Mouse (Mus musculus) thymus, postnatal 0 days (tissue): ENCODE results near the gene Izumo1r. TPM values are rescaled to one million over a fixed set of nuclear protein-coding genes. Genes with fewer than 3 reads are reported as not detected.

ENCODE experiments used
- DNase-seq: peaks from one replicate; pipeline ENCODE4 v3.0.0-alpha.2; 2015; ENCODE audit warnings: low spot score
- polyA plus RNA-seq: library from polyadenylated mRNA; unstranded; fragments of >200 nt; fragmentation: Nextera tagmentation; extraction: Ambion mirVana; gene quantifications from 2 replicates; pipeline ENCODE4 v1.2.1, GENCODE M21; 2015

Gene Izumo1r
- polyA plus RNA-seq, 1 experiment from 2014 or later, result 14.7 TPM

DNA sequence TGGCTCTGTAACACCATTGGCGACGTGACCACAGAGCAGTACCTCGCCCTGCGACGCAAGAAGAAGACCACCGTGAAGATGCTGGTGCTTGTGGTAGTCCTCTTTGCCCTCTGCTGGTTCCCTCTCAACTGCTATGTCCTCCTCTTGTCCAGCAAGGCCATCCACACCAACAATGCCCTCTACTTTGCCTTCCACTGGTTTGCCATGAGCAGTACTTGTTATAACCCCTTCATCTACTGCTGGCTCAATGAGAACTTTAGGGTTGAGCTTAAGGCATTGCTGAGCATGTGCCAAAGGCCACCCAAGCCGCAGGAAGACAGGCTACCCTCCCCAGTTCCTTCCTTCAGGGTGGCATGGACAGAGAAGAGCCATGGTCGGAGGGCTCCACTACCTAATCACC is 35.4 kb downstream of the Izumo1r start:
- DNase-seq, result no peak

DNA sequence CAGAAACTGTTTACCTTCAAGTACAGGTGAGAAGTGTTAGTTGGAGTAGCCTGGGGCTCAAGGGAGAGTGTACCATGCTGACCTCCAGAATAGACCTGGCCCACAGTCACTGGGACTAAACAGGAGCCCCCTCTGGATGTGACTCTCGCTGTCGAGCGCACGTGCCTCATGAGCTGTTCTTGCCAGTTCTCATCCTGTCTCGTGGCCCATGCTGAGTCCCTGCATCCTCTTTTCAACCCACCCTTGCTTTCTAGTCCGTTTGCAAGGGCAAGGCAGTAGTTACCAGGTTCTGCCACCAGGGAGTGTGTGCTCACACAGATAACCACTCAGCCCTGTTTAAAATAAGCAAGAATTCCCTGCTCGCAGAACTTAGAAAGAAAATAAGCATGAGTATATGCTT is 36.8 kb downstream of the Izumo1r start:
- peak; percentile 89 for DNase-seq

DNA sequence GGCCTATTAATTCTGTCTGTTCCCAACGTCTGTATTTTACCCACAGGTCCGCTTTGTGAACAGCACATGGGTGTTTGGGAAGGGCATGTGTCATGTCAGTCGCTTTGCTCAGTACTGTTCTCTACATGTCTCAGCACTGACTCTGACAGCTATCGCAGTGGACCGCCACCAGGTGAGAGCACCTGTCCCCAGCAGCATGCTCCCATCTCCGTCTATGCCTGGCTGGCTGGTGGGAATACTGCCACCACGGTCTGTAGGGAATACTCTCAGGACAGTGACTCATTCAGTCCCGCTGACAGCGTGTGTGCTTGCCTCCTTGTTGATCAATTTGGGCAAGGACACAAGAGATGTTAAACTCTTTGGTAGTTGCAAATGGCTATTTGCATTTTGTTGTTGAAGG is 39.0 kb downstream of the Izumo1r start:
- no peak for DNase-seq

DNA sequence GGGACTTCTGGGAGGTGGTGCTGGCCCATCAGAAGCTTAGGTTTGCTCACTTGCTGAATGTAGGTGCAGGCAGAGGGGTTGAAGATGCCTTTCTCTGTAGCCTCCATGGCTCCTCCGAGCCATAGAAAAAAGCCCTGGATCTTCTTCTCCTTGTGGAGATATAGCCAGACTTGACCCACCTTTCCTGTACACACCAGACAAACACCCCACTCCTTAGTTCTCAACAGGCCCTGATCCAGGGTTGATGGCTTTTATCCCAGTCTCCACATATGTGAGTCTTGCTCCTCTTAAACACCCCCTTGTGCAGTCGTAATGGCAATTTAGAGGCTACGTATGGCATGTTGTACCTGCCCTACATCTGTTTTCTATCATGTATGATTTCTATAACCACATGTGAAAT is 40.6 kb downstream of the Izumo1r start:
- DNase-seq, result no peak

DNA sequence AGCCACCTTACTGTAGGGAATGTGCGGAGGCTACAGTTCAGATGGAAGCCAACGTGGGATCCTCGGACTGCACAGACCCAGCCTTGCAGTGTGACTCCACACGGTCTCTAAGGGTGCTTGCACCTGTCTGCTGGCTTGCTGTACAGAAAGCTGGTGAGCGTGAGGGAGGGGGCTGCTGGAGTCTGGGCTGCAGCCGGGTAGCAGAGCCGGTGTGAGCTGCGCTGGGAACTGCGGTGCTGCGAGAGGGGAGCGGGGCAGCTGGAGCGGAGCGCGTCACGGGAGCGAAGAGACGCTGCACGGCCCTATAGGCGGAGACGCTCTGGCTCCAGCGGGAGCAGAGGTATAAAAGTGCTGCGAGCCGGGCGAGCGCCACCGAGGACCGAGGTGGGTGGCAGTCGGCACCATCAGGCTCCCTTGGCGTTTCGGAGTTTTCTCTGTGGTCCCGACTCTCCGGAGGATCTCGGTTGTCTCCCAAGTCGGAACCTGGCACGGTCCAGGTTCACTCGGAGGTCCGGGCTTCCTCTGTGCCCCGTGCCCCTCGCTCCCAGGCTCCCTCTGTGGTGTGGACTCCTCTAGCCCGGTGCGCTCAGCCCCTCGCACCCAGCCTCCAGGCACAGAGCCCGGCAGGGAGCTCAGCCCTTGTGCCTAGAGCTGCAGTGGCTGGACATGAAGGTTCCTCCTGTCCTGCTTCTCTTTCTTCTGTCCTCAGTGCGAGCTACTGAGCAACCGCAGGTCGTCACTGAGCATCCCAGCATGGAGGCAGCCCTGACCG is 43.7 kb downstream of the Izumo1r start, which contains the start of gene Gpr83:
TSS of gene Gpr83 (plus strand) at position 343 of the 772 bp plus-strand sequence.
- peak; percentile 86 for DNase-seq

DNA sequence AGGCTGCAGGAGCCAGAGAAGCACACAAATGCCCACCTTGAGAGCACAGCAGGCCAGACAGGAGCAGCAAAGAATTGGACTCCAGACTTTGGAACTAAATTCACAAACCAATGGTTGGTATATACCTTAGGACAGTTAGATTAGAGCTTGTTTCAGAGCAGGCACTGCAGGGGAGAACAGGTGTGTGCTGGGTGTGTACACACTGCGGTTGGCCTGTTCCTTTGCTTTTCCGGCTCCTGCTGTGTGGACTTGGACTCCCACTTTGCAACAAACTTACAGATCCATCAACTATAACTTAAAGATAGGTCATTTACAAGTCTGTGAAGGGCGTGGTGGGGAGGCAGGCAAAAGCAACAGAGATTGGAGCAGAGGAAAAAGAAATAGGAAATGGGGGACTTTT is 45.0 kb downstream of the Izumo1r start:
- no peak for DNase-seq

DNA sequence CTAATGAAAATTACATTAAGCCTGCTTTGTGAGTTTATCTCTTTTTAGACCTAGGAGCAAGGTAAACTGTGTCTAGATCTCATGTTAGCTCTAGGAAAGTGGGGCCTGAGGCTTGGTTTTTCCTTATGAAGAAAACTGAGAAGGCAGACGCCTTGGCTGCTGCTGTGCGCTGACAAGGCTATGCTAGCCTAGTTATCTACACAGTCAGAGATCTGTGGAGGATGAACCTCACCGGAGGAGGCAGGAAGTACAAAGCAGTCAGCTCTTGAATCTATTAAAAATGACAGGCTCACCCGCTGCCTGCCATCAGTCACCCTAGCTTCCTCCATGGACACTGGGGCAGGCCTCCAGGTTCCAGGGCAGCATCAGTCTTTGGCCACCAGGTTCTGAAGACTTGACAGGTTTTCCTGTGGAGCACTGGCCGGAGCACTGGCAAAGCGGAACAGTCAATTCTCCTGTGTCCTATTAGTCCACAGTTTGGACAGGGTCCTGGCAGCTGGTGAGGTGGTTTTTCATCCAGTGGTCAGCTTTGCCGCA is 45.5 kb downstream of the Izumo1r start:
- peak; percentile 35 for DNase-seq

DNA sequence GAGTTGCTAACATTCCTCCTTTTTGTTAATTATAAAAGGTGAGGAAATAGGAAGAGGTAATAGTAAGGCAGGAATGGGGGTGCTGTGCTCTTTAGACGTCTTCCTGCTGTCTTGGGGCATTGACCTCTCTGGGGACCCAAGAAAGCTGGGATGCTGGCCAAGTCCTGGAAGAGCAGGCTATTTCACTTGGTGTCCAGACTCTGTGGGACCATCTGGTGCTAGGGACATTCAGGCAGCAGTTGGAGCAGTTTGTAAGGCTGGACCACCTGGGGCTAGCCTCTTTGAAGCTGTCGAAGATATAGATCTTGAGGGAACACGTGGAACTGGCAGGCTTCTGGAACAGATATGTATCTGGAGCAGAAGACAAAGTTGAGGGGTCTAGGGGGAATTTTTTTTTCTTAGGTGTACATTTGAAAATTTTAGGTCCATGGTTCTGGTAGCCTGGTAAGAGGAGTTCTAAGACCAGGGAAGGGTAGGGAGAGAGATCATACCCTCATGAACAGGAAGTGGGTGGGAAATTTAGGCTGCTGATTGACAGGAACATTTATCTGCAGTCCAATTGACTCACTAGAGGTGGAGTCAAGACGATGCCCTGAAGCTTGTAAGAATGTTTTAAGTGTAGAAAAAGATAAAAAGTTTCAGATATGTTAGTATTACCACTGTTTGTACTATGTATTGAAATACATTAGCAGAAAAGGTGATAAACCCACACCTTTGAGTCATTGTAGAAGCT is 46.7 kb downstream of the Izumo1r start:
- DNase-seq, result no peak

DNA sequence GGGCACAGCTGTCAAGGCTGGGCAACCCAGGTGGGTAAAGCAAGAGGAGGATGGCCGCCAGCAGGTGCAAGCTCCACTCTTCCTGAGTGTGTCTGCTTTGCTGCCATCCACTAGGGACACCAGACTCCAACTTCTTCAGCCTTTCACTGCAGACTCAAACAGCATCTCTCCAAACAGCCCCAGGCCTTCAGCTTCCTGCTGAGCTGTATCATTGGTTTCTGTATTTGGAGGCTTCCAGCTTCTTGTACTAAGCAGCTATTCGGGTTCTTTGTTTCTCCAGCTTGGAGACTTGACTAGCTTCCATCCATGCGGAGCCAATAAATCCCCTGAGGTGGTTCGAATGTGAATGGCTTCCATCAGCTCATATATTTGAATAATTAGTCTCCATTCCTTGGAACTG is 49.2 kb downstream of the Izumo1r start:
- DNase-seq, result peak; percentile 67

DNA sequence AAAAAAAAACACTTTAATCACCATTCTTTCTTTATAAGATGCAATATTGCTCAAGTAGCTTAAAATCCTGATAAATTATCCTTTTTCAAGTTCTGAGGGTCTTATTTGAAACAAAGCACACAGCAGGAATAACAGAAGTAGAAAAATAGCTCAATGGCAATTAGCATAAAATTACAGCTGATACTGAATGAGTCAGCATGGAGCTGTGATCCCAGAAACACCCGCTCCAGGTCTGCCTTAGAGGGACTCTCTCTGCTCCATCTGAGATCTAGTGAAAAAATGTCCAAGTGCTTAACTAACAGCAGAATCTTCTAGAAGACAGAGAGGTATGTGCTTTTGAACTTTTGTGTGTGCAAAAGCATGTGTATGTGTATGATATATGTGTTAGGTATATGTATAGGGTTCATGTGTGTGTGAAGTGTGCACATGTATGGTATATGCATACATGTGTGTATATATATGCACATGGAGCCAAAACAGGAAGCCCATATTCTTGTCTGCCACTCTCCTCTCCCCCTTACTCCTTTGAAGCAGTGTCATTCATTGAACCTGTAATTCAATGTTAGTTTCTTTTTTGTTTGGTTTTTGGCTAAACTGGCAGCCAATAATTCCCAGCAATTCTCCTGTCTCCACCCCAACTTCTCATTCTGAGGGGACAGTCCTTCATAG is 55.3 kb downstream of the Izumo1r start:
- no peak for DNase-seq

DNA sequence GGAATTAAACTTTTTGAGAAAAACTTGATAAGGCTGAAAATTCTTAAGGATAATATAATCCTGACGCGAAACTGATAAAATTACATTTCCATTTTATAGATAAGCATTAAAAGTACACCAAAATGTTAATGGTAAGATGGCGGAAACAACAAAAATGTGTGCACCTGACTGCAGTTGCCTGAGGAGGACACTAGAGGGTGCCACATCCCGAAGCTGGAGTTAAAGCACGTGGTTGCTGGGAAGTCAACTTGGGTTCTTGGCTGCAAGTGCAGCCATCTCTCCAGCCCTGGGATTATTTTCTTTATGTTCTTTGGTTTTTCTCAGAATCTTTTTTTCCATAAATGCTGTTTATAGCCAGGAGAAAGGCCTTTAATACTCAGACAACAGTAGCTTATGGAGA is 57.3 kb downstream of the Izumo1r start:
- DNase-seq, result peak; percentile 59

DNA sequence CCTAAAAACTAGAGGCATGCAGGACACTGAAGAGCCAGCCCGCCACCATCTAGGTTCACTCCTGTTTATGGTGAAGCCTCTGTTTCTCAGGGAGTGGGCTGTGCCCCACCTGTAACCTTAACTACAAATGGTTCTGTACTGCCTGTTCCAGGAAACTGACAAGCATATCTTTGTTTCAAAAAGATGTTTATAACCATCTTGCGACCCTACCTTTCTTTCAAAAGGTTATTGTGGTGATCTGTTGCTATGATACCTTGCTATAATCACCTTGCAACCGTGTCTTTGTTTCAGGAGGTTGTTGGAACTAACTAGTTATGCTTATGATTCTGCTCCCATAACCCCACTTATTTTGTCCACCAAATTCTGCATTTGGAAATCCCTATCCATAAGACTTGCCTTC is 59.8 kb downstream of the Izumo1r start:
- DNase-seq, result no peak

DNA sequence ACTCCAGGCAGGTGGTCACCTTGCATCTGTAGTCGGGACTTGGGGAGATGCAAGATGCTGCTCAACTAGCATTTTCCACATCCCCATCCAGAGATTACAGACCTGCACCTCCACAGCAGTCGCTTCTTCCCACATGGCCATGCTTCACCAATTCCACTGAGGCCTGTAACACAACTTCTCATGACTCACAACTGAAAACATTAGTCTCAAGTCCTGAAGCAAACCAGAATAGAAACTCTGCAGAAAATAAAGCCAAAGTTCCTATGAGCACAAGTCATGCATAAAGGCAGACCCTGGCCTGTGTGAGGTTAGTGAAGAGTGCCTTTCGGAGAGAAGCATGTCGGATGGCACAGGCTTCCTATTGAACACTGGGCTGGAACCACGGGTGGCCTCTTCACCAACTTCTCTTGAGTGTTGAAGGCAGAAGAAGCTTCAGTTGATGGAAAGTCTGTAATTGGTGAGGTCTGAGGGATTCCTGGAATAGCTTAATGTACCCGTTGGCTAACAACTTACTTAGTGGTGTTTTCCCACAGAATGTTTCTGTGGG is 60.4 kb downstream of the Izumo1r start:
- DNase-seq, result no peak

DNA sequence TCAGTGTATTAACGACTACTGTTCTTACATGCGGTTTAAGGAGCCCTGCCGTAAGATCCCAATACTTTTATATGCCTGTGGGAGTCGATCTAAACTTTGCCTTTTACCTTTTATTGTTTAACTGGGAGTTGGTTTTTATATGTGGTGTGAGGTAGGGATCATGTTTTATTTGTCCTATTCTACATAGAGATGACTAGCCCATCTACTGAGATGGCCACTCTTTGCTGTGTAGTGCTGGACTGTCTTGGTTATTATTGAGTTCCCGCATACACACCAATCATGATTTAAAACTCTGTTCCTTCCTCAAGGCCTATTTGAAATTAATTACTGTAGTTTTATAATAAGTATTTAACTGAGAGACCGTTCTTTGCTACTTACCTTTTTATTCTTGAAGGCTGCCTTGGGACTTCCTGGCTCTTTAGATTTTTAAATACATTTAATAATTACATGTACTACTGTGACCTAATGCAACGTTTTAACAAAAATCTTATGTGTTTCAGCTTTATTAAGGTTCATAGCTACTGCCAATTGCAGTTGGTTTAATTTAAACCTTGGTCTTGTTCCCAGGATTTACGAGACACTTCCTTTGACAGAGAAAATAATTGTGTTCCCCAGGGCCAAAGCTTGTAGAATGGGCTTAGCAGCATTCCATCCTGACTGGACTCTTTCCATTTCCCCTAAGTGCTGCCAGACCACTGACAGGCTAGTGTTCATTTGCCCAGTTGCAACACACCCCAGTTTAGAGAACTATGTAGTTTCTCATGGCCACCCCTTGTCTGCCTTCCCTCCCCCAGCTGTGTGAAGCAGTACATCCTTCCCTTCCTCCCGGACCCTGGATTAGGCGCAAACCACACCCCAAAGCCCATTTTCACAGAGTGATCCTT is 61.6 kb downstream of the Izumo1r start:
- no peak for DNase-seq

DNA sequence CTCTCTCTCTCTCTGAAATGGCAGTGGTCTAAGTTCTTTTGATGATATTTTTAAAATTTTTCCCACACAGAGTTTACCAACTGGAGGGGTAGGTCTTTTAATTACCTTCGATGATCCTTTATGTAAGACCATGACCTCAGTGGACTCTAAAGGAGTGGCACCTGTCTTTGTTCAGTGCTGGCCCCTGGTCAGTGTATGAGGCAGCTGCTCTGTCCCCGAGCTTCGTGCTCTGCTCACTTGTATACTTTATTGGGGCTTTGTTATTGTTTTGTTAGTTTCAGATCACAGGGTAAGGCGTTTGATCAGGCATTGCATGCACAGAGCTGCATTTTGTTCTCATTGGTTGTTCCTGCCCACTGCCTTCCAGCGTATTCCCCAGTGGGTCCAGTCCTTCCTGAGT is 63.8 kb downstream of the Izumo1r start:
- no peak for DNase-seq

DNA sequence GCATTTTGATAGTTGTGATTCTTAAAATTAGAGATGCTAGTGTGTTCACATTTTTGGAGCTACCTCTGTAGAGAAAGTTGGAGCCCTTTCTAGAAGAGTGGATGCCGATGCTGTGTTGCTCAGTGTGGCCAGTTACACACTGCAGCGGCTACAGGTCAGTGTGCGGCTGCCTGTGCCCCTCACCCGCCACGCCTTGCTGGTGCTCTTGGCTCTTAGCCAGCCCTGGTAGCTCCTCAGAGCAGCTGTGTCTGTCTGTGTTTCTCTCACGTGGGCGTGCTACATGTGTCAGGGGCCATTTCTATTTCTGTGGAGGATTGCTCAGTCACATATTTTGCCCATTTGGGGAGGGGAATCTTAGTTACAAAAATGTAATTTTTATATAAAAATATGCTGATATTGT is 64.2 kb downstream of the Izumo1r start:
- DNase-seq, result no peak
